Mouse (Mus musculus): ENCODE results near the gene Alkbh7. TPM values are rescaled to one million over a fixed set of nuclear protein-coding genes. Genes with fewer than 3 reads are reported as not detected.

Gene Alkbh7
- total RNA-seq, 1 experiment from 2014 or later, result 9.8 TPM

DNA sequence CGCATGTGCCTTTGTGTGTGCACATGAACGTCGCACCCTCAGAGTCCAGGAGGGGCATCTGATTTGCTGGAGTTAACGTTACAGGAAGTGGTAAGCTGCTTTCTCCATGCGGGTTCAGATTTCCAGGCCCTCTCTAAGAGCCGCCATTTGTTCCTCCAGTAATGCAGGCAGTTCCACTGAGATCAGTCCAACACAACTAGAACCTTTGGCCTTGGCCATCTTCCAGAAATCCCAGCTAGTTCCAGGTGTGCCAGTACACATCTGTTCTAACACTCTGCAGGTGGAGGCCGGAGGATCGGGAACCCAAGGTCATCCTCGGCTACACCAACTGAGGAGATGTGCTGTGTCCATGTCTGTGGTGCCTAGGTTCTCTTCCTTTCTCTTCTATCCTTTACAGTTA lies 12.3 kb upstream of the Alkbh7 start:
- ATAC-seq (replicated peaks; ENCODE audit: insufficient number of reproducible peaks, low FRiP score, low TSS enrichment, poor library complexity, severe bottlenecking), result no peak

DNA sequence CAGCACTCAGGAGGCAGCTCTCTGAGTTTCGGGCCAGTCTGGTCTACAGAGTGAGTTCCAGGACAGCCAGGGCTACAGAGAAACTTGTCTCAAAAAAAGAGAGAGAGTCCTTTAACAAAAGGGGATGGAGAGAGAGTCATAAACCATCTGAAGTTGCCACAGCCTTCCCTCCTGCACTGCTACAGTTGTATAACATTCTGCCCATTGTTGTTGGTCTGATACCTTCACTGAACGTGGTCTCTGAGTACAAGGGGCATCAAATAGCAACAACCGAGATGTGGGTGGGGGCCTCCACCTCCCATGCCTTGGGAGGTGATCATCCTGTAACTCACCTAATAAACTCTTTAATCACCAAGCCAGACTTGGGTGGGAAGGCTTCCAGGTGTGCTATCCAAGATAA lies 11.5 kb upstream of the Alkbh7 start:
- no peak for ATAC-seq (replicated peaks; ENCODE audit: insufficient number of reproducible peaks, low FRiP score, low TSS enrichment, poor library complexity, severe bottlenecking)

DNA sequence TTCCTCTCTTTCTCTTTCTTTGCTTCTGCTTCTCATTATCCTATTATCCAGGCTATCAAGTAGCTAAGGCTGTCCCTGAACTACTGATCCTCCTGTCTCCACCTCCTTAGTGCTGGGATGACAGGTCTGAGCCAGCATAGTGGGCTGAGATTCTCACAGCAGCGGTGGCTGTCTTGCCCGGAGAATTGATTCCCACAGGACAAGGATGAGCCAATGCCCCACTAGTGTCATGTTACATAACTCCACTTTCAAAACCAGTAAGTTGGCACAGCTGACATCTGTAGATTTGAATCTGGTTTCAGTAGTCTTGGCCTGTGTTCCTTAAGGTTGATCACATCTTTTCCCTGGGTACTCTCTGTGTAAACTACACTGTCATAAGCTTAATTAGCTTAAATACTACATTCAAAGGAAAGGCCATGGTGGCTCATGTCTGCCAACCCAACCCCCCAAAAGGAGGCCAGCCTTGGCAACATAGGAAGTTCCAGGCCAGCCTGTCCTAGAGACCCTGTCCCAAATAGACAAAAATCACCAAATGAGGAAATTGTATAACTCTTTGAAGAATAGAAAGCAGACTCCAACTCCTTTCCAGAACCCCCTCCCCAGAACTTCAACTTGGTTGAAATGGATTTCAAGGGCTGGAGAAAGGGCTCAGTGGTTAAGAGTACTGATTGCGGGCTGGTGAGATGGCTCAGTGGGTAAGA lies 10.9 kb upstream of the Alkbh7 start:
- no peak for ATAC-seq (replicated peaks; ENCODE audit: insufficient number of reproducible peaks, low FRiP score, low TSS enrichment, poor library complexity, severe bottlenecking)

DNA sequence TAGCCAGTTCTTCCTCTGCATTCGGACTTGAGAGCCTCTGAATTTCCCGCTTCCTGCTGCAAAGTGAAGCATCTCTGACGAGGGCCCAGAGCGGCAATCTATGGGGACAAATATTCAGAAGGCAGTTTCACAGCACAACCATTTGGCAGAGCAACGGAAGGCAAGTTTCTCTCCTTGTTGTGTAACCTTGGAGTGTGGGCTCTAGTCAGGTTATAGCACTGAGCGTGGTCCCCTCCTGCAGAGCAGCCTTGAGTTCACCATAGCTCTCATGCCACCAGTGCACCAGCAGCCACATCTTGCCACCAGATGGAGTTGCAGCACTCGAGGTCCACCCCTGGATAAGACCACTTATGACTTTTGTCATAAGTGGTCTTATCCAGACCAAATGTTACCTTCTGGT lies 8.7 kb upstream of the Alkbh7 start:
- ATAC-seq (replicated peaks; ENCODE audit: insufficient number of reproducible peaks, low FRiP score, low TSS enrichment, poor library complexity, severe bottlenecking), result no peak

DNA sequence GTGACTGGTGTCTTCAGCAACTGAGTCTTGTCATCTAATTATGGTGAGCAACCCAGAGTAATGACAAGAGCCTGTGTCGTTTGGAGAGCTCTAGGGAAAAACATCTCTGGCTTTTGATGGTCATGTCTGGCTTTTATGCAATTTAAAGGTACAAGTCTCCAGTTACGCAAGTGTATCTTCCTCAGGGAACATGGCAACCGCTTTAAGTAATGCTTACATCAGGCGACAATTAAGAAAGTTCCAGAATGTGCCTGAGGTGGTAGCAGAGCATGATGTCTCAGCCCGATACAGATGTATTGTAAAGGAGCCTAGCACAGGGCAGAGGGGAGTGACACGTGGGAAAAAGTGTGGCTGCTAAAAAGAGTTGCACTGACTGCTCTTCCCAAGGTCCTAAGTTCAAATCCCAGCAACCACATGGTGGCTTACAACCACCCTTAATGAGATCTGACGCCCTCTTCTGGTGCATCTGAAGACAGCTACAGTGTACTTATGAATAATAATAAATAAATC lies 8.2 kb upstream of the Alkbh7 start:
- no peak for ATAC-seq (replicated peaks; ENCODE audit: insufficient number of reproducible peaks, low FRiP score, low TSS enrichment, poor library complexity, severe bottlenecking)

DNA sequence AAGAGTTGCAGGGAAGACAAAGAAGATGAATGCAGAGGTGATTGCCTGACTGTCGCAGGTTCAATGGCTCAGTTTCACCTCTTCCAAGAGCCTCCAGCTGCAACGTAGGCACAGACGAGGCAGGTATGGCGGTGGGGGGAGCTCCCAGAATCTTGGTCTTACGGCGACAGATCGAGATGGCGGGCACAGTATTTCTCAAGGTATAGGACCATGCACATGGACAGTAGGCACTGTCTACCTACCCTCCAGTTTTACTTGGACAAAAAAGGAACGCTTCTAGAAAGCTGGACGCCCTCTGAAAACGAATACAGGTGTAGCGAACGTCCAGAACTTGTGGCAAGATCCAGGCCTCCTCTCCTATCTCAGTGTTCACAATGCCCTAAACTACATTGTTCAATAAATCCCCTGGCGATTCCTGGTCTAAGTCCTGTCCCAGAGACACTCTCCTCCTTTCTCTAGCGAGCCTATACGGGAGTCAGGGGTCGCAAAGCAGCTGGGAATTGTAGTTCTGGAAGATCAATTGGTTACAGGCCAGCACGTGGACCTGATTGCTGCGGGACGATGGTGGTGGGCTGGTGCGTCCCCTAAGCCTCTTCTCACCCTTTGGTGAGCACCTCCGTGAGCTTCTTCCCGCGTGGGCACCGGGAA lies 7.5 kb upstream of the Alkbh7 start:
- peak; percentile 71 for ATAC-seq (replicated peaks; ENCODE audit: insufficient number of reproducible peaks, low FRiP score, low TSS enrichment, poor library complexity, severe bottlenecking)

DNA sequence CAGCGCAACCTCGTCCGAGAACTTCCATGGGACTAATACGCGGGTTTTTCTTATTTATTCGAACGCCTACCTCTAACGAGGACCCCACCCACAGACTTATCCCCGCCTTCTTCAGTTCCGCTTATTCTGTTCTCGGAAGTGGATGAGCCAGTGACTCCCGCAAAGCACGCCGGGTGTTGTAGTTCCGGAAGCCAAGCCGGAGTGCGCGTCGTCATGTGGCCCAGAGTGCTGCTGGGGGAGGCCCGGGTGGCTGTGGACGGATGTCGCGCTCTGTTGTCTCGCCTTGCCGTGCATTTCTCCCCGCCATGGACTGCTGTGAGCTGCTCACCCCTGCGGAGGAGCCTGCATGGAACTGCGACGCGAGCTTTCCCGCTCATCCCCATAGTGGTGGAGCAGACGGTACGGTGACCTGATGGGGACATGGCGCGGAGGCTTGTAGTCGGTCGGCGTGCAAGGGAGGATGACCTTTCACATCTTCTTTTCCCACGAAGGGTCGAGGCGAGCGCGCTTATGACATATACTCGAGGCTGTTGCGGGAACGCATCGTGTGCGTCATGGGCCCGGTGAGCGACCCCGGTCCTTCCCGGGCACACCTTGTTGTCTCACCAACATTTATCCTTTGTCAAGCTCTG lies 6.9 kb upstream of the Alkbh7 start, which contains the start of gene Clpp:
TSS of gene Clpp (plus strand) at position 191 of the 632 bp plus-strand sequence.
- ATAC-seq (replicated peaks; ENCODE audit: insufficient number of reproducible peaks, low FRiP score, low TSS enrichment, poor library complexity, severe bottlenecking), result peak; percentile 93

DNA sequence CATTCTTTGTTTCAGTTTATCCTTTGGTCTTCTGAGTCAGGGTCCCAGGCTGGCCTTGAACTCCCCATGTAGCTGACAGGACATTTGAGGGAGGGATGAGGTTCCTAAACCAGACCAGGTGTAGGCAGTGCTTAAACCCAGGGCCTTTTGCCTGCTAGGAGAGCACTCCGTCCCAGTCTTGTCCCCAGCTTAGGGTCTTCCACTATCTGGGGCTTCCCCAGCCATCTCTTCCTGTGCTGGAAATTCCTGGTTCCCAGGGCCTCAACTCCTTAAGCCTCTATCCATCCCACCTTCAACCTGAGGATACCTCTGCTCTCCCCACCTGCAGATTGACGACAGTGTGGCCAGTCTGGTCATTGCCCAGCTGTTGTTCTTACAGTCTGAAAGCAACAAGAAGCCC lies 6.2 kb upstream of the Alkbh7 start:
- no peak for ATAC-seq (replicated peaks; ENCODE audit: insufficient number of reproducible peaks, low FRiP score, low TSS enrichment, poor library complexity, severe bottlenecking)

DNA sequence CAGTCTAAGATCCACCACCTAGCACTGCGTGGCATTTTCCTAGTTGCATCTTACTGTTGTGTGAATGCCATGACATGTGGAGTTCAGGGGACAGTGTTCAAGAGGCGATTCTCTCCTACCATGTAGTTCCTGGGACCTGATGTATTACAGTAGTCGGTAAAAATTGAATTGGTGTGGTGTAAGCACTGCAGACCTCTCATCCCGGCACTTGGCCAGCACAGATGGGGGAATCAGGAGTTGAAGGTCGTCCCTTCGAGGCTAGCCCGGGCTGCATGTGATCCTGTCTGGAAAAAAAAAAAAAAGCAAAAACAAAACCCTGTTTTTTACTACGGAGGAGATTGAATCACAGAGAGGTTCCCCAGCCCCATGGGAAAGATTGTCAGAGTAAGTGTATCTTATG lies 2.1 kb upstream of the Alkbh7 start:
- ATAC-seq (replicated peaks; ENCODE audit: insufficient number of reproducible peaks, low FRiP score, low TSS enrichment, poor library complexity, severe bottlenecking), result no peak

DNA sequence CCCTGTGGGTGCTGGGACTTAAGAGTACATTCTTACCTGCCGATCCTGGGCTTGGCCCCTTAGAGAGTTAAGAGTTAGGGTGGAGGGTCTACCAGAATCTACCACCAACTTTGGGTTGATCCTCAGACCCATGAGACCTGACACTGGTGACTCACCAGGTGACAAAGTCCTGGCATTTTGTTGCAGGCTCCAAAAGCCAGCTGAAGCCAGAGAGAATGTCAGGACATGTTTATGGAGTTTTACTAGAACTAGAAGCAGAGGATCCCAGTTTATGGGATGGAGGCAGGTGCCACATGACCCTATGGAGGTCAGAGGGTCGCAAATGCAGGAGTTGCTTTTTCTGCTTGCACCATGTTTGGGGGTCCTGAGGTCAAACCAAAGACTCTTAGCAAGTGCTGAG lies 633 bp upstream of the Alkbh7 start:
- no peak for ATAC-seq (replicated peaks; ENCODE audit: insufficient number of reproducible peaks, low FRiP score, low TSS enrichment, poor library complexity, severe bottlenecking)

DNA sequence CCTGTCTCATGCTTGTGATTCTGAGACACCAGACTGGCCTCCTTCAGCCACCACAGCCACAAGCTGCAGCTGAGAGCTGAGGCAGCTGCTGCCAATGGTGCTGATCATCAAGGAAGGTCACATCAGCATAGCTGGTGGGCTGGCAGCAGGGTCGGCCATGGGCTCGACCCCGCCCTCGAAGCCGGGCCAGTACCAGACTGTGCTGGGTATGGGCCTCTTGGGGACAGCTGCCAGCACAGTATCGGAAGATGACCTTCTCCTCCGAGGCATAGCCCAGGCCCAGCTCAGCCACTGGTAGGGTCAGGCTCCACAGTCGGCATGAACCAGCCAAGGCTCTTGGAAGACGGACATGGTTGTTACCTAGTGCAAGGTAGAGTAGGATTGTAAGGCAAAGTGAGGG lies 2.3 kb downstream of the Alkbh7 start:
- ATAC-seq (replicated peaks; ENCODE audit: insufficient number of reproducible peaks, low FRiP score, low TSS enrichment, poor library complexity, severe bottlenecking), result no peak

DNA sequence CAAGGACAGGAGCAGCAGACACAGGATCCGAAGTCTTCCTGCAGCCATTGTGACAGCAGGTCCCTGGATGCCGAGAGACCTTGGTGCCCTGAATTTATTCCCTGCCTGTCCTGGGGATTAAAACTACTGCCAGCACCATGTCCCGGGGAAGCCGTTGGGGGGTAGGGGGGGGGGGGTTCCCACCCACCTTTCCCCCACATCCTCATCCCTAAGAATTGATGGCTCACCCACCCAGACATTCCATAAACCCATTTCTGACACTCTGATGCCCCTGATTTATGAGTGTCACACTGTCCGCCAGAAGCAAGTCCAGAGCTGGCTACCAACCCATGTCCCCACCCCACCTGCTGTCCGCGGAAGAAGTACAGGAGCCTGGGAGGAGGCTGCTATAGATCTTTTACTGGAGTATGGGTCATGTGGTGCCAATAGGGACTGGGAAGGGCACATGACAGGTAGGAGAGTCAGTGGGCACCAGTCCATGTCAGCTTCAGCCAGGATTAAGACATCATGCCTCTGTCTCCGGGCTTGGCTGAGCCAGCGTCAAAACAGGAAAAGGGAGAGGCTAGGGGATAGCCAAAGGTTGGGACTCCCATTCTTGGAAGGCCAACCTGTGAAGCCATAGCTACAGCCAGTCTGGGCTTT lies 3.0 kb downstream of the Alkbh7 start, which contains the start of gene Pspn:
TSS of gene Pspn (minus strand) at position 51 of the 642 bp plus-strand sequence.
- no peak for ATAC-seq (replicated peaks; ENCODE audit: insufficient number of reproducible peaks, low FRiP score, low TSS enrichment, poor library complexity, severe bottlenecking)

DNA sequence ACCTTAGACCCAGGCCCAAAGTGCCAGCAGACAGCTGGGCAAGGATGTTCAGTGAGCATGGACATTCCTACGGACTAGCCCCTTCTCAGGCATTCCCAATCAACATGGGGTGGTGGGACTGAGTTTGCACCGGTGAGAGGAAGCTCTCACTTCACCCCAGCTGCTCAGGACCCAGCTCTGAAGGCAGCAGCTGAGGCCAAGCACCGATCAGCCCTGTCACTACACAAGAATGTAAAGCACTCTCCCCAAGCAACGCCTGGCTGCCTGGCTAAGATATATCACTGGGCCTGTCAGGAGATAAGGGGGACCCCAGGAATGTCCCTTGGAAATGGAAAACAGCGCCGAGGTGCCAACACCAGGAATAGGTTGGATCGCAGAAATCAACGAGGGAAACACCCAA lies 4.1 kb downstream of the Alkbh7 start:
- no peak for ATAC-seq (replicated peaks; ENCODE audit: insufficient number of reproducible peaks, low FRiP score, low TSS enrichment, poor library complexity, severe bottlenecking)

DNA sequence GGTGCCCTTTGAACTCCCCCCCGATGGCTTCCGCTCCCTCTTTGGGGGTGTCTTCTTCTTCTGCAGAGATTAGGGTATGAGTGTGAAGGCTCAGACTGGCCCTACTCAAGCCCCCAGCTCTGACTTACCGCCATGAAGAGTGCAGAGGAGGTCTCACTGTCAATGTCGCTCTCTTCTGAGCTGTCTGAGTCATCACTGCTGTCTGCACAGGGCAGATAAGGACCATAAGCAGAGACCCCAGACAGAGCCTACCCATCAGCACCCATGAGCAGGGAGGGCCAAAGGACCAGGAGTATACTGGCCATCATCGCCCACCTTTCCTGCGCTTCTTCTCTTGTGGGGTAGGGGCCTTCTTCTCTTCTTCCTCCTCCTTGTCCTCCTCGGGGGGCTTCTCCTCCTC lies 6.9 kb downstream of the Alkbh7 start:
- no peak for ATAC-seq (replicated peaks; ENCODE audit: insufficient number of reproducible peaks, low FRiP score, low TSS enrichment, poor library complexity, severe bottlenecking)

DNA sequence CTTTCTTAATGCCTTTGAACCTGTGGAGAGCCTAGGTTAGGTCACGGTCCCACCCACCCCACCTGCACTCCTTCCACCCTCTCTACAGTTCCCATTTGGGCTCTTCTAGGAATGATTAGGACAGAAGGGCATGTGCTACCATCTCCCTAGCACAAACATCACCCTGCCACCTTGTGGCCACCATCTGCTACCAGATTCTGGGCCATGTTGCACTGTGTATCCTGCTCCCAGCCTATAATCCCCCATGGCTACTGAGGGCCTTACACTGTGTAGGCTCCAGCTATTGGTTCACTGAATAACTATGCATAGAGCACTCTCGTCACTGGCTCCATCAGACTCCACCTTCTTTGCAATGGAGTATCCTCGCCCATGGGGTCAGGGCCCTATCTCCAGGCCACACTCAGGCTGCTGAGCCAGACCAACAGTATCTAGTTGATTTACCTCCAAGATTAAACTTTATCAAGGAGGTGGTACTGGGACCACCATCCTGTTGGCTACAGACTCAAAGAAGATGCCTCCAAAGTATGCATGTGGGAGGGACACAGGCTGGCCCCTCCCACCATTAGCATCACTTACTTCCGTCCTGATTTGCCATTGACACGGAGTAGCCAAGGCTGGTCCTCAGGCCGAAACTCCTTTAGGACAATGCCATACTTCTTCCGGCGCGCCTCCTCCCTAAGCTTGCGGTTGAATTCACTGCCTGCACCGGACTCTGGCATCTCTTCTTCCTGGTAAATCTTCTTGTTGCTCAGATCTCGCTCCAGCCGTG lies 10.2 kb downstream of the Alkbh7 start:
- no peak for ATAC-seq (replicated peaks; ENCODE audit: insufficient number of reproducible peaks, low FRiP score, low TSS enrichment, poor library complexity, severe bottlenecking)

DNA sequence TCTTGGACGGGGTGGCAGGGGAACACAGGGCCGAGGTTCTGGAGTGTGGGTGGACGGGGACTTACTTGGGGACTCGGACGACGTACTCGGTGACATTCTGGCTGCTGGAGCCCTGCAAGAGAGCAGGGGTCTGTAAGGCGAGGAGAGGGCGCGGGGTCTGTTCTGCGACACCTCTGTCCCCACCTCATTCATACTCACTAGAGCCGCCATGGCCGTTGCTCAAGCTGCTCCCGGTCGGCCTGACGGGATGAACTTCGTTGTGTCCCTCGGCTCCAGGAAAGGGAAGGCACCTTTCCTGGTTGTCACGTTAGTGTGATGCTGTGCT lies 13.7 kb downstream of the Alkbh7 start:
- peak; percentile 36; the same call in 1 of the 2 replicates for ATAC-seq (replicated peaks; ENCODE audit: insufficient number of reproducible peaks, low FRiP score, low TSS enrichment, poor library complexity, severe bottlenecking)

DNA sequence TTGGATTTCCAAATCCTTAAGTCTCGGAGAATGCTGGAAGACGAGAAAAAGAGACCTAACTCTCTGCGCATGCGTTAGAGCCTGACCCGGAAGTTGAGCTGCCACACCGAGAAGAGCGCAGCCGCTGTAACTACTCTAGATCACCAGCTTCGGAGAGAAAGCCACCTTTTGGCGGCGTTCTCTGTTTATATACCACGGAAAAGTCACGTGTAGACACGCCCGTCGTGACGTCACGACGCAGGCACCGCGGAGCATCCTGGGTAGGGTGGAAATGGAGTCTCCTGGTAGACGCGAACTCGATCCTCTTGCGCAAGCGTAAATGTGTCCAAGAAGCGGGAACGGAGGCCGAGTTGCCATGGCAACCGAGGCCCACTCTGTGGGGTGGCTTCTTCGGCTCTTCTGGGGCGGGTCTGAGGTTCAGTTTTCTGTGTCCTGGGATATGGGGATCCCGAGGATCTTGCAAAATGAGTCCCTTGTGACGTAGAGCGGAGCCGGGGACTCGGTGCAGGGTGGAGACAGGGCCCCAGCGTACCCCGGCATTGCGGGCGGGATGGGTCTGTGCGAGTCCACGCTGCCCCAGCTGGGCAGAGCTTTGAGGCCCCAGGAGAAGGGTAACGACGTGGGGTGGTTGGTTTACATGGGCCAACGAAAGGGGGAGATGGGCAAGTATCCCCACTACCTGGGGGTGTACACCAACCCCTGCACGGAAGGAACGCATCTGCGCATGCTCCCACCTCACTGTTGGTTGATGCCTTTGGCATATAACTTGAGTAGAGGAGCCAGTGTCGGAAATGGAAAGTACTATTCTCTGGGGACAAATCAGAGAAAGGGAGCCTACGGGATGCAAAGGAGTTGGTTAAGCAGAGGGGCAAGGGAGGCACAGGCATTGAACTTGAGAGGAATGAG lies 14.3 kb downstream of the Alkbh7 start, which contains the start of the genes Gtf2f1 and Gm17949:
TSS of gene Gtf2f1 (minus strand) at position 53 of the 906 bp plus-strand sequence.
TSS of gene Gm17949 (plus strand) at position 234 of the 906 bp plus-strand sequence.
- ATAC-seq (replicated peaks; ENCODE audit: insufficient number of reproducible peaks, low FRiP score, low TSS enrichment, poor library complexity, severe bottlenecking), result peak; percentile 90
